Mouse (Mus musculus): ENCODE results near the gene Tbl2.

Tbl2 gene

GRCm38 (mm10) chr5:135149053-135149819 lies at the start of gene Tbl2:
Tbl2 (plus strand) TSS chr5:135149657.
- ChIA-PET CTCF (interaction anchor here (0.5 to 3.7 kb wide), 21 partner anchors 15 to 786 kb away, joined by 3 to 39 read pairs (median 3); partner anchors contain the start of genes Baz1b (in 1 of the 4) and Vps37d (in 1 of the 4)), POLR2A (interaction anchor here (0.5 to 4.2 kb wide), 92 partner anchors 10 to 1023 kb away, joined by 3 to 58 read pairs (median 4); partner anchors contain the start of genes Abhd11 (in 3 of the 4), Baz1b (in 3 of the 4), Cldn3 (in 2 of the 4) and Cldn4 (in 1 of the 4))

GRCm38 (mm10) chr5:135100981-135101380 lies 48.5 kb upstream of the Tbl2 start:
- POLR2A ChIA-PET: interaction anchor here in 1 of 4 experiments (1.0 kb wide), 1 partner anchor 92 kb away, joined by 3 read pairs; the partner anchor contains the start of gene Abhd11
- CTCF ChIA-PET: interaction anchor here (0.6 to 3.0 kb wide), 6 partner anchors 12 to 194 kb away, joined by 3 to 8 read pairs (median 4); partner anchors contain the start of genes Mlxipl (in 2 of the 4) and Vps37d (in 1 of the 4)

- POLR2A ChIA-PET: interaction anchor here in 3 of 4 experiments (0.7 to 1.2 kb wide), 3 partner anchors 58 to 249 kb away, joined by 3 to 5 read pairs (median 3); no protein-coding TSS in a partner anchor
- CTCF ChIA-PET: interaction anchor here (0.6 to 1.4 kb wide), 11 partner anchors 14 to 197 kb away, joined by 3 to 5 read pairs (median 3); no protein-coding TSS in a partner anchor
Measured at GRCm38 (mm10) chr5:135103999-135104660, 45.3 kb upstream of the Tbl2 start.

- ChIA-PET POLR2A (interaction anchor here in 3 of 4 experiments (0.6 to 4.5 kb wide), 33 partner anchors 9 to 958 kb away, joined by 3 to 32 read pairs (median 5); partner anchors contain the start of genes Abhd11 (in 2 of the 3), Stx1a (in 2 of the 3), Tbl2 (in 2 of the 3) and Cldn3 (in 1 of the 3)), CTCF (interaction anchor here (0.6 to 2.3 kb wide), 21 partner anchors 9 to 460 kb away, joined by 3 to 14 read pairs (median 4); partner anchors contain the start of genes Tmem270 (in 1 of the 4) and Vps37d (in 1 of the 4))
Measured at GRCm38 (mm10) chr5:135106758-135107256, 42.6 kb upstream of the Tbl2 start.

- CTCF ChIA-PET: interaction anchor here (0.5 to 3.0 kb wide), 18 partner anchors 9 to 359 kb away, joined by 3 to 16 read pairs (median 4); partner anchors contain the start of genes Vps37d (in 2 of the 4) and Tmem270 (in 1 of the 4)
- POLR2A ChIA-PET: interaction anchor here in 3 of 4 experiments (0.6 to 4.5 kb wide), 31 partner anchors 11 to 201 kb away, joined by 3 to 32 read pairs (median 5); partner anchors contain the start of genes Abhd11 (in 2 of the 3), Tbl2 (in 2 of the 3), Baz1b (in 1 of the 3) and Cldn3 (in 1 of the 3)
Measured at GRCm38 (mm10) chr5:135107521-135108501, 41.6 kb upstream of the Tbl2 start.

GRCm38 (mm10) chr5:135109017-135109416 lies 40.4 kb upstream of the Tbl2 start:
- CTCF ChIA-PET: interaction anchor here (0.5 to 3.0 kb wide), 16 partner anchors 8 to 271 kb away, joined by 3 to 16 read pairs (median 4); partner anchors contain the start of genes Cldn13 (in 1 of the 4) and Vps37d (in 1 of the 4)
- POLR2A ChIA-PET: interaction anchor here in 3 of 4 experiments (0.6 to 4.5 kb wide), 32 partner anchors 10 to 327 kb away, joined by 3 to 32 read pairs (median 4); partner anchors contain the start of genes Abhd11 (in 3 of the 3), Baz1b (in 1 of the 3), Cldn3 (in 1 of the 3) and Cldn4 (in 1 of the 3)

GRCm38 (mm10) chr5:135109426-135109825 lies 40.0 kb upstream of the Tbl2 start:
- ChIA-PET CTCF (interaction anchor here (0.6 to 3.0 kb wide), 8 partner anchors 9 to 270 kb away, joined by 3 to 16 read pairs (median 6); partner anchors contain the start of gene Cldn13 (in 1 of the 4)), POLR2A (interaction anchor here in 3 of 4 experiments (0.6 to 4.5 kb wide), 15 partner anchors 12 to 327 kb away, joined by 3 to 32 read pairs (median 4); partner anchors contain the start of genes Abhd11 (in 2 of the 3) and Tbl2 (in 1 of the 3))

GRCm38 (mm10) chr5:135109976-135110375 lies 39.5 kb upstream of the Tbl2 start:
- ChIA-PET CTCF (interaction anchor here in 3 of 4 experiments (0.6 to 3.0 kb wide), 5 partner anchors 8 to 270 kb away, joined by 4 to 16 read pairs (median 5); no protein-coding TSS in a partner anchor), POLR2A (interaction anchor here in 3 of 4 experiments (0.6 to 4.5 kb wide), 10 partner anchors 14 to 328 kb away, joined by 3 to 32 read pairs (median 4); partner anchors contain the start of gene Tbl2 (in 1 of the 3))

- CTCF ChIA-PET: interaction anchor here in 3 of 4 experiments (0.6 to 1.3 kb wide), 7 partner anchors 21 to 620 kb away, joined by 3 to 10 read pairs (median 3); no protein-coding TSS in a partner anchor
- POLR2A ChIA-PET: interaction anchor here in 3 of 4 experiments (0.6 to 2.6 kb wide), 9 partner anchors 12 to 938 kb away, joined by 3 to 9 read pairs (median 5); partner anchors contain the start of genes Abhd11 (in 1 of the 3), Cldn3 (in 1 of the 3) and Tbl2 (in 1 of the 3)
Measured at GRCm38 (mm10) chr5:135113782-135114181, 35.7 kb upstream of the Tbl2 start.

GRCm38 (mm10) chr5:135115241-135115640 lies 34.2 kb upstream of the Tbl2 start:
- POLR2A ChIA-PET: interaction anchor here in 2 of 4 experiments (0.9 to 2.6 kb wide), 8 partner anchors 9 to 172 kb away, joined by 3 to 7 read pairs (median 4); partner anchors contain the start of genes Cldn3 (in 1 of the 2) and Tbl2 (in 1 of the 2)
- CTCF ChIA-PET: interaction anchor here in 3 of 4 experiments (0.5 to 3.1 kb wide), 8 partner anchors 8 to 208 kb away, joined by 3 to 9 read pairs (median 4); partner anchors contain the start of gene Stx1a (in 1 of the 3)

- ChIA-PET CTCF (interaction anchor here (0.5 to 5.1 kb wide), 93 partner anchors 9 to 1482 kb away, joined by 3 to 28 read pairs (median 4); partner anchors contain the start of genes Trim50 (in 3 of the 4), Vps37d (in 2 of the 4), Cldn13 (in 1 of the 4) and Tbl2 (in 1 of the 4)), POLR2A (interaction anchor here (0.6 to 3.6 kb wide), 19 partner anchors 11 to 1822 kb away, joined by 3 to 21 read pairs (median 3); partner anchors contain the start of gene Vps37d (in 1 of the 4))
Measured at GRCm38 (mm10) chr5:135118589-135119081, 30.8 kb upstream of the Tbl2 start.

- CTCF ChIA-PET: interaction anchor here in 3 of 4 experiments (0.5 to 5.1 kb wide), 6 partner anchors 13 to 629 kb away, joined by 3 to 28 read pairs (median 4); no protein-coding TSS in a partner anchor
- POLR2A ChIA-PET: interaction anchor here in 1 of 4 experiments (1.0 to 1.7 kb wide), 2 partner anchors 14 to 48 kb away, joined by 3 to 5 read pairs; no protein-coding TSS in a partner anchor
Measured at GRCm38 (mm10) chr5:135120753-135121152, 28.7 kb upstream of the Tbl2 start.

GRCm38 (mm10) chr5:135126121-135126520 lies 23.3 kb upstream of the Tbl2 start:
- ChIA-PET CTCF (interaction anchor here in 3 of 4 experiments (0.6 to 2.0 kb wide), 3 partner anchors 8 to 223 kb away, joined by 3 to 11 read pairs (median 4); no protein-coding TSS in a partner anchor), POLR2A (interaction anchor here in 3 of 4 experiments (0.6 to 1.5 kb wide), 4 partner anchors 8 to 145 kb away, joined by 3 to 9 read pairs (median 4); no protein-coding TSS in a partner anchor)

GRCm38 (mm10) chr5:135127669-135128068 lies 21.8 kb upstream of the Tbl2 start:
- POLR2A ChIA-PET: no interaction called here
- CTCF ChIA-PET: interaction anchor here in 2 of 4 experiments (0.6 to 1.4 kb wide), 2 partner anchors 10 to 23 kb away, joined by 4 read pairs; no protein-coding TSS in a partner anchor

GRCm38 (mm10) chr5:135129747-135130146 lies 19.7 kb upstream of the Tbl2 start:
- ChIA-PET POLR2A (interaction anchor here in 3 of 4 experiments (1.0 to 2.2 kb wide), 5 partner anchors 10 to 121 kb away, joined by 3 to 5 read pairs (median 3); partner anchors contain the start of gene Abhd11 (in 1 of the 3)), CTCF (interaction anchor here in 3 of 4 experiments (0.7 to 1.0 kb wide), 3 partner anchors 8 to 52 kb away, joined by 3 to 4 read pairs (median 4); partner anchors contain the start of gene Vps37d (in 1 of the 3))
